Mouse (Mus musculus) right cerebral cortex, postnatal 4 days (tissue): ENCODE measurements at regions not wholly inside any gene's neighbourhood (a gene's known extent, or its start where the extent isn't known, plus 50 kb on each side); places are given as distances from the start of the nearest gene placed in this dataset.

ENCODE experiments used
- DNase-seq: peaks from one replicate; pipeline ENCODE4 v3.0.0-alpha.2; 2022

DNA sequence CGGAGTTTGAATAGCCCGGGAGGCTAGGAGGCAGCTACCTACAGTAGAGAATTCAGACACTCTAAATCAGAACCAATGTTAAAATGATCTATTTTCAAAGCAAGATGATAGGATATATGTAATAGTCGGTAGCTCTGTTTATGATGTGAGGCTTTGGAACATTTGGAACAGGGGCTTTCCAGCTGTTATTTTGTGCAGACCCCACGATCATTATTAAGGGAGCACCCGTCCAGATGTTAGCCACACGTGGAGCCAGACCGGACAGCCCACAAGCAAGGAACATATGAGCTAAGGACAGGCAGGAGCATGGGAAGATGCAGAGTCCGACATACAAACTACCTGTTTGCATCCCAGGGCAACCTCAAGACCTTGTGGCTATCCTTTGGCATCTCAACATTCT lies 74.3 kb upstream of the Cpm start:
- DNase-seq, result no peak

DNA sequence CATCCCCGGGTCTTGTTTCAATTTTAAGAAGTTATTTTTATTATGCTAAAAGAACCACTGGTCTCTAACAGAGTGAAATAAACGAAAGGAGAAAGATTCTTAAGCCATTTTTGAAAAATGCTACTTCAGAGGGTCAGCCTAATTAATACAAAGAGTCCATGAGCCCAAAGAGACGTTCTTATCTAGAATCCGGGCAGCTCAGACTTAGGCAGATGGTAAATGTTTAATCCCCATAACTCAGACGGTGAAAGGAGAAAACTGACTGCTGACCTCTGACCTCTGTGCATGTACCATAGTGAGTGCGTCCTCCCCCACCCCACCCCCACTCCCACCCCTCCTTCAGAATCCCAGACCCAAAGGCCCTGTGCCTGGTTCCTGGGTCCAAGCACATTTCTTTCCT lies 74.8 kb upstream of the Cpm start:
- no peak for DNase-seq

DNA sequence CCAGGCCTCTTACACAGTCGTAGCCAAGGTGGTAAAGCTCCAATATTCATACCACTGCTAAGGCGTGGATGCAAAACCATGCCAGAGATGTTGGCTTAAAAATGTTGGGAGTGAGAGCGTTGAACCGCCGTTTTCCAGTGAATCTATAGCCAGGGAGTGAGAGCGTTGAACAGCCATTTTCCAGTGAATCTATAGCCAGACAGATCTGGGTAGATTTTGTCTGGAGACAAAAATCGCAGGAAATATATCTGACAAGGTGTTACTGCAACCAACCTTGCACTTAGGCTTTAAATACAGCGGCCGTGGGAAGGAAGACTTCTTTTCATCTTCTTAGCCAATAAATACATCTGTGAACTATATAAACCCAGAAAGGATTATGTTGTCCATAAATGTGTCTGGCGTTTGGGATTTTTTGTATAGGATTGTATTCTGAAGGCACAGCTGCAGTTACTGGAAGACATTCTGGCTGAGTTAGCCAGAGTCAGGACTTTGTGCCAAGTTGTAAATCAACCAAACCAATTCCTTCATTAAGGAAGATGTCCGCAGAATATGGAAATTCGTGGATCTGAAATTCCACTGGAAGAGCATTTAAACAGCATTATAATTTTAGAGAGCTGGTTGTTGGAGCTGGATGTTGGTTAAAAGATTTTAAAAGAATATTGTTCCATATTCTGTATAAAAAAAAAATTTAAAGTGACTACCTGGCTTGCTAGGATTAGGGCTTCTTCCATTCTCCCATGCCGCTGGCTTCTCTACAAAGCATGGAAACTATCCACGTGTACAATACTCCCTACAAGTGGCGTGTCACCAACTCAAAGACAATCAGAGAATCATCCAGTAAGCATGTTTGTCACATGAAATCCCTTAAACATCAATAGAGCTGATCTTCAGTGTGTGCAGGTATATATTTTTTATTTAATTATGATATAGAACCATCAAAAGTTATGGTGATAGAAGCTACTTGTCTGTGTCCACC lies 75.8 kb upstream of the Cpm start:
- no peak for DNase-seq

DNA sequence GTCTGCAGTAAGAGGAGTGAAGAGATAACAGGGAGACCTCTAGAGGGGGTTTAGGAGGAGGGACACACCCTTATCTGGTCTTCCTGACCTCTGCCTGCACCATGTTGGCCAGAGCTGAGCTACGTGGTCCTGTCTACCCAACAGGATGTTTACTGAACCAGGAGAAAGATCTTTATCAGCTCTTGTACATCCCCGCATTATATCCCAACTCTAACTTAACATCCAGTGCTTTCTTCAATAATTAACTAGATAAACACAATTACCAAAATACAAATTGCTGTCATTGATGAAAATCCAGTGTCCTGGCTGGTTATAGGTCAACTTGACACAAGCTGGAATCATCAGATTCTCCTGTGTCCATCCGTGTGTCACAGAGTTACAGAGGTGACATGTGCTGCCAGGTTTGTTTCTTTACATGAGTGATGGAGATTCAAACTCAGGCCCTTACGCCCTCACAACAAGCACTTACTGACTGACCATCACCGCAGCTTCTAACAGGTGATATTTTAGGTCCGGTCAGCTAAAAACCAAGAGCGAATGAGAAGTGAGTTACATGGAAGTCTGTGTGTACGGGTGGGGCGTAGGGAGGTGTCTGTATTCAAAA lies 77.1 kb upstream of the Cpm start:
- DNase-seq, result no peak

DNA sequence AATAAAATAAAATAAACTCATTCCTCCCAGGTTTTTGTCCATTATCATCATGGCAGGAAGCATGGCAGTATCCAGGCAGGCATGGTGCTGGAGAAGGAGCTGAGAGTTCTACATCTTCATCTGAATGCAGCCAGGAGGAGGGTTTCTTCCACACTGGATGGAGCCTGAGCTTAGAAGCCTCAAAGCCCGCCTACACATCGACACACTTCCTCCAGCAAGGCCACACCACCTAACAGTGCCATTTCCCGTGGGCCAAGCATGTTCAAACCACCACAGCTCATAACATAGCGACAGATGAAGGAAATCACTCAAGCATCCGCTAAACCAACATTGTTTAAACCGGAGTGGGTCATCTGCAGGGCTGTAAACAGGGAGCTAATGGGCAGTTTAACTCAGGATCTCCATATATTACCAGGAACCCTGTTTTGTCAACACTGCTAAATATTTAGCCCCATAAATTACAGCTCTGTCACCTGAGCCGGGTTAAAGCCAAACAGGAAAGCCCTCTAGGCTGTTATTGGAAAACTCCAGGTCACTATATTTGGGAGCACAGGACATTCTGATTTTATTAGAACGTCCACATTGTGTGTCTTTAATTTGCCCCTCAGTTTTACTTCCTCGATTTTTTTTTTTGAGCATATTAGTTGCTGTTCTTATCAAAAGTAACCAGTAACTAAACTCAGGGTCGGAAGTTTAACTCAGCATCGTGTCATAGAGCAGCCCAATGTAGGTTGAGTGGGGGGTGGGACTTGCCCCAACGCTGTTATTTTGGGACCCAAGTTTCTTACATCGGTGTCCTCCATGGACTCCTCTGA lies 77.9 kb upstream of the Cpm start:
- DNase-seq, result no peak

DNA sequence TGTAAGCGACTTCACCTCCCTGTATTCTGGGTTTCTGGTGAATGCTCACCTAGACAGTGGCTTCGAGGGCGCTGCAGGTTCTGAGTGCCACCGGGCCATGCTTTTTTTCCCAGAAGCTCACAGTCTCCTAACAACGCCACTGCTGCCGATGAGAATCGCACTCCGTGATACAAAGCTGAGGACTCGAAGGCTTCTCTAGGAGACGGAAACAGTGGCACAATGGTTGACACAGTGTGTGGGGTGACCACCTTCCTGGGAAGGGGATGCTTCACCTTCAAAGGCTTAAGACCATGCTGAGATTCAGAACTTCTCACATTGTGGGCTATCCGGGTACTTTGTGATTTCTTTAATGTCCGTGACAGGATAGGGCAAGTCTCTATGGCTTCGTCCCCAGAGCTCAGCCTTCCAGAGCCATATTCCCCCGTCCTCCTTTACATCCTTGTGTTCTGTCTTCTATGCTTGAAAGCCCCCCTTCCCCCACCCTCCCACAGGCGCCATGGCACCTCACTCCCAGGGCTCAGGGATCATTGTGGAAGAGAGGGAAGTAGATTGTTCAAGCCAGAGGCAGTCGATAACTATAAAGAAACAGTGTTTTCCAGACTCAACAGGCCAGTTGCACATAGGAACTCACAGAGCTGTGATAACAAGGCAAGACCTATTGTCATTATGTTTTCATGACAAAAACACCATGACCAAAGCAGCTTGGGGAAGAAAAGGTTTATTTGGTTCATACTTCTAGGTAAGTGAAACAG lies 79.3 kb upstream of the Cpm start:
- DNase-seq, result no peak

DNA sequence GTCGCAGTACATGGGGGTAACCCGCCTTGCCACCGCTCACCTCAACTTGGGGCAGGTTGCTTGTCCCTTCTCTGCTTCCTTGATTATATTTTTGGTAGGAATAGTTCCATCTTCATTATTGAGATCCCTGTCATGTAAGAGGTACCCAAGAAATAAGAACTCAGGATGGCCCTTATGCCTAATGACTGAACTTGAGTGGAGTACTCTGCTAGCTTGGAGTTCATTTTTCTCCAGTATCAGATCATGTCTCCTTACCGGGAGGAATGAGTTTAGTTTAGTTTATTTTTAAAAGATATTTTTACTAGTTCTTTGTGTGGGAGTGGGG lies 79.8 kb upstream of the Cpm start:
- DNase-seq, result no peak

DNA sequence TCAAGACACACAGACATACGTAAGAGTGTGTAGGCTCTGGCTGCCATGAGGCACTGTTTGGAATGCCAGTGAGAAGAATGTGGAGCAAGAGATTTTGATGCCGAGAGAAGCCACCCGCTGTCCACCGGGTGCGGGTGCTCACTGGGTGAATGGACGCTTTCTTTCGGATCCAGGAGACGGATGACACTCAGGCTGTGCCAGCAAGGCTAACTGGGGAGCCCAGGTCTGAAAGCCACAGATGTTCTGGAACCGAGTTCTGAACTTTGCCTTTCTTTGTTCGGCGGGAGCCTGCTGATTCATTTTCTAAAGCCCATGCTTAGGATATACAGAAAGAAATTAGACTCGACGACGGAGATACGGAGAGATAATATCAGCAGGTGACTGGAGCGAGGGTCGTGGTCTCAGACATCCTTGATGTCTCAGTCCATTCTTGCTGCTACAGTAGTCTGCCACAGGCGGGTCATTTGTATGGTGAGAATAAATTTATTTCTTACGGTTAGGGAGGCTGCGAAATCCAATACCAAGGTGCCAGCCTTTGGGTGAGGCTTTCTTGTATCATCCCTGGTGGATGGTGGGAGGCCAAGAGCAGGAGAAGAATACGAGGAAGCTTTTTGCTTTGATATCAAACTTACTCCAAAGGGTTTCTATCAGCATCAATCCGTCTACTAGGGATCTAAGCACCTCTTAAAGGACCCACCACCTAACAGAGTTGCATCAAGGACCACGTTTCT lies 80.4 kb upstream of the Cpm start:
- no peak for DNase-seq

DNA sequence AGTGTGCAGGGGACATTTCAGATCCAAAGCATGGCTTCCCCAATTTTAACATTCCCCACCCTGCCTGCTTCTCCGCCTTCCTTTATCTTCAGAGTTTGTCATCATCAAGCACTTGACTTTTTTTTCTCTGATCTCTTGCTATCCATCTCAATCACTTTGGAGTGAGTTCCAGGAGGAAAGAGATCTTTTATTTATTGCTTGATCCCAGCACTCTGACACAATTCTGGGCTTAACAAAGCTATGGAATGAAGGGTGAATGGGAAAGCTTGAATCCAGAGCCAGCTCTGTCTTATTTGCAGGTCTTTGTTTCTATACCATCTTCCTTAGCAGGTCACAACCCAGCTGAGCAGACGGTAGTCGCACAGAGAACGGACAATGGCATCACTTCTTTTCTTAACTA lies 81.0 kb upstream of the Cpm start:
- DNase-seq, result no peak

DNA sequence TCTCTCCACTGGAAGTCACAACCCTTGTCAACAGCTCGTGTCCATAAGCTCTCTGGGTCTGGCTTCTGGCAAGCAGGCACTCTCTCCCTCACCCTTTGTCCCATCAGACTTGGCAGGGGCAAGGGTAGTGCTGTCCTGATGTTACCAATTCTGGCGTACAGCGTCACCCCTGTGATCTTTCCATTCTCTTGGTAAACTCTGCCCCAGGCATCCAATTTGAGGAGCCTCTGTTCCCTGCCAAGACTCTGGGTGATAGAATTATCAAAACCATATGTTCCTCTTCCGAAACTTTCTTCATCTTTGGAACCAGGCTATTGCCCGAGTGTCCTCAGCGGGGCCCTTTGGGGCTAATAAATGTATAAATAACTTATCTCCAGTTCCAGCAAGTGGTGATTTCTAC lies 82.0 kb upstream of the Cpm start:
- DNase-seq, result no peak

DNA sequence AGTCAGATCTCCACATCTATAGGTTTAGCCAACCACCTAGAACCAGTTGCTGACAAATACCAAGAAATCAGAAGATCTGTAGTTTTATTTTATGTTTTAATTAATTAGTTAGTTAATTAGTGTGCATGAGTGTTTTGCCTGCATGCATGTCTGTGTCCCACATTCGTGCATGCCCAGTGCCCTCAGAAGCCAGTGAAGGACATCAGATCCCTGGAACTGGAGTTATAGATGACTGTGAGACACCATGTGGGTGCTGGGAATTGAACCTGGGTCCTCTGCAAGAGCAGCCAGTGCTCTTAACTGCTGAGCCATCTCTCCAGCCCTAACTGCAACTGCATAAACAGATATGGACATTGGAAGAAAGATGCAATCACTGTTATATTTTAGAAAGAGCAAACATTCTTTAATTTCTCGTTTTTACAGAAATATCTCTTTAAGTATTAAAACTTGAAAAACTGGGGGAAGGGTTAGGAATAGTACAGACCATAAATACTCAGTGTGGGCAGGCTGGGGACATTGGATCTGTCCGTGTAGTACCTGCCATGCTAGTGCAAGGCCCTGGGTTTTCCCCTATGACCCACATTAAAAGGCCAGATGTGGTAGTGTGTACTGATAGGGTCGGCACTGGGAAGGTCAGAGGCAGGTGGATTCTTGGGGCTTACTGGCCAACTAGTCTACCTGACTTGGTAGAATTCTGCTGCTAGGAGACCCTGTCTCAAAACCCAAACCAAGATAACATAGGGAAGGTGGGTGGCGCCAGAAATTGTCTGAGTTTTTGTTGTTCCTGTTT lies 83.3 kb upstream of the Cpm start:
- DNase-seq, result no peak

DNA sequence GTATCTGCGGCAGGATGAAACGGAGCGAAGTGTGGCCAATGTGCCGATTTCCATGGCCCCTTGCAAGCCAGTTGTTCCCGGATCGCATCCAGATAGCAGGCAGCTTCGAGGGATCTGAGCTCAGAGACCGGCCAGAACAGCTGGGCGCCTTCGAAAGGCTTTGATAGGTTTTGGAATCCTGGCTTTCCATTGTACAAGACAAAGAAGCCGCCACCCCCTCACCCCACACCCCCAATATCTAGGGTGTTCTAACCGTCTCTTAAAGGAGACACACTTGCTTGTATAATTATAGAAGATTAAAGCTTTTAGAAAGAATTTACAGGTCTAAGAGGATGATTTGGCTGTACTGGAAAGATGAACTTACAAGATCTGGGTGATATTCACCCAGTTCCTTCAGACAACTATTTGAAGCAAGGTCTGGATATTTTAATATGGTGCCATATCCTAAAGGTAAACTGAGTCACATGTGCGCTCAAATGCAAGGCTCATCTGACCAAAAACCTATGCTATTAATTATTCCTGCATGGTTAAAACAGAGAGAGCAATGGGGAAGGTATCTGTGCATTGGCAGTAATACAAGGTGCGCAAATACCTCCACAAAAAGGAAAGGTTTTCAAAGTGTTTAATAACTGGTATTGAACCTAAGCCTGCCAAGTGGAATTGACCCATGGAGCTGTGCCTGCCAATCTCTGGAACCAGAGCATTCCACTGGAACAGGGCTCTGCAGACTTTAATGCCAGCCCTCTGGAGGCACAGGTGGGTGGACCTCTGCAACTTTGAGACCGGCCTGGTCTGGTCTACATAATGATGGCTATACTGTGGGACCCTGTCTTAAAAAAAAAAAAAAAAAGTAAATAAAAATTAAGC lies 84.4 kb upstream of the Cpm start:
- DNase-seq, result no peak

DNA sequence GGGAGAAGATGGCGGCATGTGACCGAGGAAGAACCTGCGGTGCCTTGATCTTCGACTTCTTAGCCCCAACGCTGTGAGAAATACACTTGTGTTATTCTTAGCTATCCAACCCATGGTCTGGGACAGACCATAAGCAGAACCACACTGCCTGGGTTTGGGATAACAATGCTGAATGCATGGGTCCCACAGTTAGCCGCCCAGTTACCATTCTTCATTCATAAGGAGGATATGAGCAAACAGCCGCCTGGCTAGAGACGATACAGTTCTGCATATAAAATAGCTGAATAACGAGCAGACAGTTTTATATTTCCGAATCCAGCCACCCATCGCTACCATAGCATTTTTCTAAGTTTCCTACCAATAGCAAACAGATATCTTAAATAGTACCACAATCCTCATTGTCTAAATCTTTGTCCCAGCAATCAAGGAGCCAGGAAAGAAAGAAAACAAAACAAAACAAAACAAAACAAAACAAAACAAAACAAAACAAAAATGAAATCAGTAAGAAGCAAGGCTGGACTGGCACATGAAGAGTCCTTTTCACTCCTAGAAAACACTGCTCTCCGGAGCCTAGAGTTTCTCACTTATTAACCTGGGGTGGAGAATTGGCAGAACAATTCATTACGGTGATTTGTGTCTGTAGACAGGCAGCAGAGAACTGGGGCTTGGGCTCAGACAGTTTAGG lies 85.2 kb upstream of the Cpm start:
- no peak for DNase-seq

DNA sequence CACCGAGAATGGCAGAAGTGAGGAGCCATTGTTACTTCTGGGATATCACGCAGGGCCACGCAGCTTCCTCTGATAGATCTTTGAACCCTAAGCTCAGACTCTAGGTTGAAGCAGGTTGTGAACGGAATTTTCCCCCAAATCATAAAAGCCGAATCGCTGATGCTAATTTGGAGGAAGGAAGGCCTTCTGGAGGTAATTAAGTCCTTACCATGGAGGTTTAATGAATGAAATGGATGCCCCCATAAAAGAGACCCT lies 85.7 kb upstream of the Cpm start:
- no peak for DNase-seq

DNA sequence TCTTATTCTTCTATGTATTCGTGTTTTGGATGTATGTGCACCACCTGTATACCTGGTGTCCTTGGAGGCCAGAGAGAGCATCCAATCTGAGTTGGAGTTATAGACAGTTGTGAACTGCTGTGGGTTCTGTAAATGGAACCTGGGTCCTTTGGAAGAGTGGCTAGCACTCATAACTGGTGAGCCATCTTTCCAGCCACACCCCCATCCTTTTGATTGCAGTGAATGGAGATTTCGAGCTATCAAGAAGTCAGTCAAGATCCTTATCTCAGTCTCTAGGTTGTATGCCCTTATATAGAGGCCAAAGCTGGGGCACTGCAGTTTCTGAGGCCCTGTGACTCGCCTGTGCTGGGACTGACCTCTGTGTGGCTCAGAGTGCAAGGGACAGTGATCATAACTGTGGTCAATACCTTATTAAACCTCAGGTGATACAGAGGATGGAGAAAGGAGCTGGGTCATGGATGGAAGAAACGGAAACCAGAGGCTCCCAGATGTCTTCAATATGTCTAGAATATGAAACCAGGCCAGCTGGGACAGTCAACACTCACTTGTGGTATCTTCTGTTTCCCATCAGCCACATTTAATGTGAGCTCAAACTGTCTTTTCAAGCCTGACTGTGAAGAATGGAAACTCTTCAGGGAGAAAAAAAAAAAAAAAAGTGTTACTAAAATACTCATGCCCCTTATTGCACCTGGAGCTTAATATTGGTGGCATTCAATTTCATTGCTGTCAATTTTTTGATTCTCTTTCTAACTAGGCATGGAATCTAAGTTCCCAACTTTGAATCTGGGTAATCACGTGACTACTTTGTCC lies 86.2 kb upstream of the Cpm start:
- no peak for DNase-seq

DNA sequence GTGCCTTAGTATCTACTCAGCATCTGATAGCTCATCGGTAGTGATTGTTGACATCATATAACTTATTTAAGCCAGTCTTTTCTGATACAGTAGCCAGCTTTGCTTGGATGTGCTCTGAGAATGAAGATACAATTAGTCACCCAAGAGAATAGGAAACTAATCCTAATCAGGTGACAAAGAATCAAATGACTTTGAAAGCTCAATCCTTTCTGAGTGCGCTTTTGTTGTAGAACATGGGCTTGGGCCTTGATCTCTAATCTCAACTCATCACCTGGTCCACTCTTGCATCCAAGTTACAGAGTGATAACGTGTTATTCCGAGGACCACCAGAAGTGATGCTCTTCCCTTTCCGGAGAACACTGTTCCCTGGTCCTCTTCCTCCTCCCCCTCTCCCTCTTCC lies 86.9 kb upstream of the Cpm start:
- no peak for DNase-seq

DNA sequence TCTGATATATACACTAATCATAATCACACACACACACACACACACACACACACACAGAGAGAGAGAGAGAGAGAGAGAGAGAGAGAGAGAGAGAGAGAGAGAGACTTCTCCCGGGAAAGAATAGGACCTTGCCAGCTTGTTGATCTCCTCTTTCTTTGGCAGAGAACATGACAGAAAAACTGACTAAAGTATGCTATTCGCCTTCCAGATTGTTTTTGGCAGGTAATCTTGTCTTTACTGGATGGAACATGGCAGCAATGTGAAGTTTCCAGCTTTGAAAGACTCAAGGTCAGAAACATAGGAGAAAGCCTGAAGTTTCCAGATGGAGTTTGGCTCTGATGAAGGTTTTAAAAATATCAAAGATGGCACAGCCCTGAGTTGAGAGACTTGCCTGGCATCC lies 87.8 kb upstream of the Cpm start:
- DNase-seq, result no peak

DNA sequence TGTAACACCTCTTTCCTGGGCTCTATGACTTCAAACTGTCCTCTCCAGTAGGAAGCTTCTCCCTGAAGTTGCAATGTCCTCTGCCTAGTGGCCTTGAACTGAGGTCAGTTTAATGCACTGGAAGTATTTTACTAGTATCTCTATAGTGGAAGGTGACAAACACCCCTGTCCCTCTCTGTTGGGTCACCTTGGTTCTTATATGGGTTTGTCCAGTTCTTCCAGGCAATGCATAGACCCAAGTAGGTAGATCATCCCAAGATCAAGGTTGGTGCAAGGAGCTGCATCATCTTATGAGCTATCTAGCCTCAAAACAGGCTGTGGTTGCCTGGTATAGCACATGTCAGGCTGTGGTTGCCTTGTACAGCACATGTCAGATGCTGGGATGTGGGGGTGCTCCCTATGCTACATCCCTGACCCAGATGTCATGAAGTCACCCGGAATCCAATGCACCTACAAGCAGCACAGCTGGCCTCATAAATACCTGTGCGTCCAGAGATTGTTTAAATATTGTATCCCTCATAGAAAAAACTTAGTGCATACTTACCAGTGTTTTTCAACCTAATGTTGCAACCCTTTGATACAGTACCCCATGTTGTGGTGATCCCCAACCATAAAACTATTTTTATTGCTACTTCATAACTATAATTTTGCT lies 88.4 kb upstream of the Cpm start:
- no peak for DNase-seq

DNA sequence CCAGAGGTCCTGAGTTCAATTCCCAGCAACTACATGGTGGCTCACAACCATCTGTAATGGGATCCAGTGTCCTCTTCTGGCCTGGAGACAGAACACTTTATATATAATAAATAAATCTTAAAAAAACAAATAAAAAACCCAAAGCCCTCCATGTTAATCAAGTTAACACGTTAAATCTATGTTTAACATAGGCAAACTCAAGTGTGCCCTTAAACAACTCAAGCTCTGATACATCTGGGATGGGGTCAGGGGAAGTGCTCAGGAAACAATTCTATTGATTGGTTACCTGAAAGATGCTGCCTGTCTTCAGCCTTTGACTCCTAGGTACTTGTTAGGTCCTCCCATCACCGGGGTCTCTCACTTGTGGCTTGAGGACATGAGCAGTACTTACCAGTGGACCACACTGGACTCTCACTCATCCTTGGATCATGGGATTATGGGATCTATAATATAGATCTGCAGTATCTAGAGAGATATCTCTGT lies 89.1 kb upstream of the Cpm start:
- DNase-seq, result no peak
